Mouse (Mus musculus) CH12.LX (cell line): ENCODE measurements around the gene Ulk4. TPM values are rescaled to one million over a fixed set of nuclear protein-coding genes. Genes with fewer than 3 reads are reported as not detected.

Experiments used
- DNase-seq: peaks from one replicate; pipeline ENCODE4 v3.0.0-alpha.2; 2013; ENCODE audit errors: extremely low read depth
- H3K27ac ChIP-seq: 2 replicates; pipeline ENCODE4 v1.5.1; 2012; ENCODE audit warnings: low read depth, mild to moderate bottlenecking, control low read depth, moderate library complexity; ENCODE audit not compliant: insufficient read depth
- H3K27me3 ChIP-seq: replicated peaks from 2 replicates; pipeline ENCODE3; 2012; ENCODE audit warnings: inconsistent platforms
- H3K36me3 ChIP-seq, 2 experiments: replicated peaks in 1 of 2; 2 replicates each; pipeline versions ENCODE3 to v1.6.1; 2012; ENCODE audit warnings: inconsistent platforms in 1 of 2, low read length in 1 of 2, mild to moderate bottlenecking in 1 of 2, mixed read lengths in 1 of 2, moderate library complexity in 1 of 2; ENCODE audit not compliant: control insufficient read depth in 1 of 2, insufficient read depth in 1 of 2
- H3K4me1 ChIP-seq, 2 experiments: 2 replicates each; pipeline ENCODE4 v1.6.1; 2012; ENCODE audit warnings: inconsistent platforms in 1 of 2, moderate library complexity in 1 of 2; ENCODE audit not compliant: insufficient read depth in 2 of 2, control insufficient read depth in 1 of 2
- H3K4me2 ChIP-seq: 2 replicates; pipeline ENCODE4 v1.6.1; 2012; ENCODE audit warnings: low read depth, mild to moderate bottlenecking, control low read depth; ENCODE audit not compliant: poor library complexity, insufficient read depth, severe bottlenecking
- H3K4me3 ChIP-seq, 3 experiments: fragments of 150-350 bp in 1 of 3; sonication (generic) in 1 of 3; replicated peaks in 1 of 3; 2 replicates each; pipeline versions ENCODE3 to v1.5.1; 2011 to 2012; ENCODE audit warnings: low read depth in 2 of 3, low read length in 2 of 3, mild to moderate bottlenecking in 2 of 3, moderate library complexity in 2 of 3, control low read depth in 1 of 3, improper control_type of control experiment in 1 of 3, inconsistent platforms in 1 of 3, mixed read lengths in 1 of 3; ENCODE audit not compliant: poor library complexity in 1 of 3
- H3K79me2 ChIP-seq: replicated peaks from 2 replicates; pipeline ENCODE4 v1.6.1; 2012; ENCODE audit warnings: mild to moderate bottlenecking, moderate library complexity; ENCODE audit not compliant: control insufficient read depth, poor library complexity, insufficient read depth, severe bottlenecking; ENCODE audit errors: extremely low read depth
- H3K9ac ChIP-seq: 2 replicates; pipeline ENCODE4 v1.6.1; 2012; ENCODE audit warnings: low read depth, mild to moderate bottlenecking, control low read depth, moderate library complexity; ENCODE audit not compliant: insufficient read depth
- H3K9me3 ChIP-seq: replicated peaks from 2 replicates; pipeline ENCODE3; 2012; ENCODE audit warnings: low read length, inconsistent platforms, mixed read lengths
- CHD1 ChIP-seq: IDR thresholded peaks from 2 replicates; pipeline ENCODE4 v1.6.1; 2012; ENCODE audit warnings: low read depth, low read length, improper control_type of control experiment, inconsistent platforms
- E2F4 ChIP-seq: IDR thresholded peaks from 2 replicates; pipeline ENCODE4 v1.6.1; 2011; ENCODE audit warnings: low read depth, low read length, improper control_type of control experiment; ENCODE audit not compliant: insufficient replicate concordance
- ELF1 ChIP-seq: IDR thresholded peaks from 2 replicates; pipeline ENCODE4 v1.6.1; 2014; ENCODE audit warnings: low read depth, mild to moderate bottlenecking, inconsistent platforms, low read length, improper control_type of control experiment
- EP300 ChIP-seq: IDR thresholded peaks from 2 replicates; pipeline ENCODE4 v1.6.1; 2011; ENCODE audit warnings: low read length, improper control_type of control experiment
- ETS1 ChIP-seq: conservative IDR thresholded peaks from 2 replicates; pipeline ENCODE4 v1.6.1; 2012; ENCODE audit warnings: low read depth, mild to moderate bottlenecking, inconsistent platforms, low read length, improper control_type of control experiment, moderate library complexity
- GABPA ChIP-seq: IDR thresholded peaks from 2 replicates; pipeline ENCODE4 v1.6.1; 2012; ENCODE audit warnings: low read depth, low read length, improper control_type of control experiment, inconsistent platforms; ENCODE audit not compliant: insufficient replicate concordance
- HCFC1 ChIP-seq: IDR thresholded peaks from 2 replicates; pipeline ENCODE4 v1.6.1; 2012; ENCODE audit warnings: low read depth, mild to moderate bottlenecking, inconsistent platforms, low read length, improper control_type of control experiment
- IRF4 ChIP-seq: IDR thresholded peaks from 2 replicates; pipeline ENCODE4 v1.6.1; 2014; ENCODE audit warnings: low read depth, mild to moderate bottlenecking, inconsistent platforms, low read length, improper control_type of control experiment
- JUN ChIP-seq: IDR thresholded peaks from 2 replicates; pipeline ENCODE4 v1.6.1; 2011; ENCODE audit warnings: low read depth, mild to moderate bottlenecking, low read length, improper control_type of control experiment, moderate library complexity; ENCODE audit not compliant: insufficient read depth
- JUND ChIP-seq: conservative IDR thresholded peaks from 2 replicates; pipeline ENCODE4 v1.6.1; 2011; ENCODE audit warnings: low read depth, low read length, improper control_type of control experiment
- KAT2A ChIP-seq: IDR thresholded peaks from 2 replicates; pipeline ENCODE4 v1.6.1; 2012; ENCODE audit warnings: low read length, improper control_type of control experiment, inconsistent platforms; ENCODE audit not compliant: insufficient replicate concordance
- MAFK ChIP-seq: IDR thresholded peaks from 2 replicates; pipeline ENCODE4 v1.6.1; 2011; ENCODE audit warnings: low read length, improper control_type of control experiment; ENCODE audit not compliant: insufficient replicate concordance
- MXI1 ChIP-seq: IDR thresholded peaks from 2 replicates; pipeline ENCODE4 v1.6.1; 2011; ENCODE audit warnings: mild to moderate bottlenecking, low read depth, low read length, improper control_type of control experiment
- NRF1 ChIP-seq: IDR thresholded peaks from 2 replicates; pipeline ENCODE4 v1.6.1; 2014; ENCODE audit warnings: low read depth, mild to moderate bottlenecking, inconsistent platforms, low read length, improper control_type of control experiment, moderate library complexity
- POLR2A ChIP-seq: IDR thresholded peaks from 2 replicates; pipeline ENCODE4 v1.6.1; 2011; ENCODE audit warnings: low read depth, mild to moderate bottlenecking, improper control_type of control experiment, low read length
- POLR2AphosphoS2 ChIP-seq: IDR thresholded peaks from 2 replicates; pipeline ENCODE4 v1.6.1; 2011; ENCODE audit warnings: low read depth, low read length, improper control_type of control experiment
- RAD21 ChIP-seq: IDR thresholded peaks from 2 replicates; pipeline ENCODE4 v1.6.1; 2011; ENCODE audit warnings: low read depth, mild to moderate bottlenecking, low read length, improper control_type of control experiment, moderate library complexity
- RCOR1 ChIP-seq: conservative IDR thresholded peaks from 2 replicates; pipeline ENCODE4 v1.6.1; 2012; ENCODE audit warnings: low read depth, mild to moderate bottlenecking, inconsistent platforms, low read length, improper control_type of control experiment
- SIN3A ChIP-seq: IDR thresholded peaks from 2 replicates; pipeline ENCODE4 v1.6.1; 2012; ENCODE audit warnings: low read length, improper control_type of control experiment, inconsistent platforms
- SMC3 ChIP-seq: IDR thresholded peaks from 2 replicates; pipeline ENCODE4 v1.6.1; 2011; ENCODE audit warnings: low read depth, low read length, improper control_type of control experiment
- TBP ChIP-seq: conservative IDR thresholded peaks from 2 replicates; pipeline ENCODE4 v1.6.1; 2011; ENCODE audit warnings: low read depth, low read length, improper control_type of control experiment
- UBTF ChIP-seq: IDR thresholded peaks from 2 replicates; pipeline ENCODE4 v1.6.1; 2012; ENCODE audit warnings: low read depth, mild to moderate bottlenecking, inconsistent platforms, low read length, improper control_type of control experiment, moderate library complexity
- USF2 ChIP-seq: conservative IDR thresholded peaks from 2 replicates; pipeline ENCODE4 v1.6.1; 2011; ENCODE audit warnings: low read depth, low read length, improper control_type of control experiment
- ZKSCAN1 ChIP-seq: IDR thresholded peaks from 2 replicates; pipeline ENCODE4 v1.6.1; 2012; ENCODE audit warnings: low read depth, inconsistent platforms, low read length, improper control_type of control experiment, borderline replicate concordance
- ZMIZ1 ChIP-seq: IDR thresholded peaks from 2 replicates; pipeline ENCODE4 v1.6.1; 2012; ENCODE audit warnings: low read depth, mild to moderate bottlenecking, inconsistent platforms, low read length, improper control_type of control experiment
- dilution Hi-C: fragments of 300-500 bp; cut with MboI; formaldehyde crosslinking; loops from 2 replicates; pipeline ENCODE4 v1.14.3; 2020; ENCODE audit warnings: low sequenced_read_pairs; ENCODE audit not compliant: extremely low pct_unique_long_range_greater_than_20kb, extremely low pct_ligation_motif_present
- in situ Hi-C: fragments of 300-500 bp; cut with MboI; formaldehyde crosslinking; loops from 3 replicates; pipeline ENCODE4 v1.14.3; 2019; ENCODE audit warnings: low sequenced_read_pairs, low pct_ligation_motif_present, low pct_unique_long_range_greater_than_20kb, mixed read lengths
- polyA plus RNA-seq: library from polyadenylated mRNA; unstranded; fragments of >175 nt; gene quantifications from 2 replicates; pipeline ENCODE4 v1.2.1, GENCODE M21; 2012; ENCODE audit warnings: low read depth; ENCODE audit not compliant: insufficient read length
- total RNA-seq, 2 experiments: library from RNA; depleted of rRNA; stranded (reverse); fragments of 300-350 nt in 1 of 2; fragments of >200 nt in 1 of 2; gene quantifications; 2 replicates each; pipeline ENCODE4 v1.2.3; 2012 to 2014

Ulk4 gene
- total and polyA plus RNA-seq, 3 experiments: 1.6 to 25.8 (median 18.5) TPM

GRCm38 (mm10) chr9:121143208-121143607 lies 133.8 kb downstream of the Ulk4 start:
- H3K9me3 ChIP-seq: peaks cover 2% of the 10 kb centered on the region
- no peak overlapping the region for H3K27ac ChIP-seq
- dilution Hi-C loops: no loop called here
- H3K4me3 ChIP-seq: no peak overlapping the region
- H3K36me3 ChIP-seq: peaks cover 13 to 66% of the 10 kb centered on the region in 2 experiments
- no peak overlapping the region for H3K4me2 ChIP-seq
- H3K9ac ChIP-seq: no peak overlapping the region
- in situ Hi-C loops: no loop called here
- H3K27me3 ChIP-seq: no peaks in the 10 kb centered on the region
- TF ChIP-seq SIN3A (no peak), E2F4 (no peak), TBP (no peak), POLR2A (no peak), ZKSCAN1 (no peak), JUND (no peak), EP300 (no peak), ZMIZ1 (no peak), USF2 (no peak), SMC3 (no peak), JUN (no peak), POLR2AphosphoS2 (no peak), UBTF (no peak), GABPA (no peak), ELF1 (no peak), MAFK (no peak), CHD1 (no peak), RAD21 (no peak), IRF4 (no peak), NRF1 (no peak)
- no peaks in the 10 kb centered on the region for H3K79me2 ChIP-seq
- H3K4me1 ChIP-seq: peaks cover 2 to 4% of the 10 kb centered on the region in 2 experiments; a peak in 2 of 4 replicates
- DNase-seq: no peak

GRCm38 (mm10) chr9:121132549-121132948 lies 144.4 kb downstream of the Ulk4 start:
- no peak overlapping the region for H3K4me3 ChIP-seq
- H3K36me3 ChIP-seq: peaks cover 0 to 28% of the 10 kb centered on the region in 2 experiments
- no peaks in the 10 kb centered on the region for H3K4me1 ChIP-seq
- H3K9me3 ChIP-seq: no peaks in the 10 kb centered on the region
- no peak overlapping the region for H3K27ac ChIP-seq
- no peak overlapping the region for H3K9ac ChIP-seq
- no peaks in the 10 kb centered on the region for H3K27me3 ChIP-seq
- H3K79me2 ChIP-seq: no peaks in the 10 kb centered on the region
- H3K4me2 ChIP-seq: no peak overlapping the region
- in situ Hi-C loops: no loop called here
- dilution Hi-C loops: no loop called here
- TF ChIP-seq MXI1: no peak
- no peak for TF ChIP-seq ETS1
- no peak for TF ChIP-seq USF2
- no peak for TF ChIP-seq ELF1
- TF ChIP-seq RCOR1: no peak
- TF ChIP-seq HCFC1: no peak
- no peak for TF ChIP-seq NRF1
- no peak for TF ChIP-seq POLR2A
- TF ChIP-seq CHD1: no peak
- TF ChIP-seq GABPA: no peak
- no peak for TF ChIP-seq KAT2A
- DNase-seq: no peak
